Mouse (Mus musculus) C2C12 (cell line): Measurements from ENCODE around the gene Tnni2.

Experiments used
- CTCF ChIP-seq: IDR thresholded peaks from one replicate; pipeline ENCODE4 v1.5.1; 2011; ENCODE audit not compliant: control insufficient read depth, insufficient read depth, insufficient read length
- FOSL1 ChIP-seq: IDR thresholded peaks from one replicate; pipeline ENCODE4 v1.8.0; 2011; ENCODE audit warnings: mild to moderate bottlenecking, low read length; ENCODE audit not compliant: poor library complexity, insufficient read depth, severe bottlenecking
- MAX ChIP-seq: IDR thresholded peaks from one replicate; pipeline ENCODE4 v1.6.1; 2011; ENCODE audit warnings: mild to moderate bottlenecking, control low read depth
- MYOD1 ChIP-seq: IDR thresholded peaks from one replicate; pipeline ENCODE4 v1.6.1; 2011; ENCODE audit warnings: low read depth; ENCODE audit not compliant: control insufficient read depth, insufficient read length
- USF1 ChIP-seq: IDR thresholded peaks from one replicate; pipeline ENCODE4 v1.6.1; 2011; ENCODE audit warnings: low read depth, mild to moderate bottlenecking, control low read depth, moderate library complexity

DNA sequence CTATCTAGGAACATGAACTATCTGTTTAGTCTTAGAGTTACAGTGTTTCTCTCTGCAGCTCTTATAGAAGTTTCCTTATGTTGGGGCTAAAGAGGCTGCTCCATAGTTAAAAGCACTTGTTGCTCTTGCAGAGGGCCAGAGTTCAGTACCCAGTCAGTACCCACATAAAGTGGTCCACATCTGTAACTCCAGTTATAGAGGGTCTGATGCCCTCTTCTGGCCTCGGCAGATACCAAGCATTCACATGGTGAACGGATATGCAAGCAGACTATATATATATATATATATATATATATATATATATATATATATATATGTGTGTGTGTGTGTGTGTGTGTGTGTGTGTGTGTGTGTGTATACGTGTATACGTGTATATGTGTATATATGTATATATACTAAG lies 33.7 kb upstream of the Tnni2 start:
- TF ChIP-seq CTCF (no peak), FOSL1 (no peak), MYOD1 (no peak), USF1 (no peak), MAX (no peak)
